Mouse (Mus musculus) embryo, embryonic 10 days (tissue): ENCODE measurements around the gene Aldh1l1.

Experiments
- DNase-seq: peaks from one replicate; pipeline ENCODE4 v3.0.0-alpha.2; 2015; ENCODE audit warnings: low spot score

The Aldh1l1 gene

DNA sequence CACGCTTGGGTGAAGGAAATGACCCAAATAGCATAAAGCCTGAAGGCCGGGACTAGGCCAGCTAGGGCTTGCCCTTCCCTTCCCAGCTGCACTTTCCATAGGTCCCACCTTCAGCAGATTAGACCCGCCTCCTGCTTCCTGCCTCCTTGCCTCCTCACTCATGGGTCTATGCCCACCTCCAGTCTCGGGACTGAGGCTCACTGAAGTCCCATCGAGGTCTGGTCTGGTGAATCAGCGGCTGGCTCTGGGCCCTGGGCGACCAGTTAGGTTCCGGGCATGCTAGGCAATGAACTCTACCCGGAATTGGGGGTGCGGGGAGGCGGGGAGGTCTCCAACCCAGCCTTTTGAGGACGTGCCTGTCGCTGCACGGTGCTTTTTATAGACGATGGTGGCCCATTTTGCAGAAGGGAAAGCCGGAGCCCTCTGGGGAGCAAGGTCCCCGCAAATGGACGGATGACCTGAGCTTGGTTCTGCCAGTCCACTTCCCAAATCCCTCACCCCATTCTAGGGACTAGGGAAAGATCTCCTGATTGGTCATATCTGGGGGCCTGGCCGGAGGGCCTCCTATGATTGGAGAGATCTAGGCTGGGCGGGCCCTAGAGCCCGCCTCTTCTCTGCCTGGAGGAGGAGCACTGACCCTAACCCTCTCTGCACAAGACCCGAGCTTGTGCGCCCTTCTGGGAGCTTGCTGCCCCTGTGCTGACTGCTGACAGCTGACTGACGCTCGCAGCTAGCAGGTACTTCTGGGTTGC lies 64.1 kb downstream of the Aldh1l1 start:
- peak; percentile 74 for DNase-seq

DNA sequence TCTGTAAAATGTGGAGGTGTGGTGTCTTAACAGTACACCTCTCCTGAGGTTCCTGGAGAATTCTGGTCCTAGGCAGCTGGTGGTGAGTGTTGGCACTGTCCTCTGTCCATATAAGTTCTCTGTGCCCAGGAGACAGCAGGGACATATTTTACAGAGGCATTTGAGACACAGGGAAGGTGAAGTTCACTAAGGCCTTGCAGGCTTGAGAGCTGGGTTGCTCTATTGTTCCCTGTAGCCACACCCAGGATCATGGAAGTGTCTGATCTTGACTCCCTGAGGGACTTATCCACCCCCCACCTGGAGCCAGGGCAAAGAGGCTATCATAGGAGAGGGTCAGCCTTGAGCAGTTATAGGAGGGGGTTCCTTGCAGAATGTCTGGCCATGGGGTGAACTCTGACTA lies 65.0 kb downstream of the Aldh1l1 start:
- no peak for DNase-seq

DNA sequence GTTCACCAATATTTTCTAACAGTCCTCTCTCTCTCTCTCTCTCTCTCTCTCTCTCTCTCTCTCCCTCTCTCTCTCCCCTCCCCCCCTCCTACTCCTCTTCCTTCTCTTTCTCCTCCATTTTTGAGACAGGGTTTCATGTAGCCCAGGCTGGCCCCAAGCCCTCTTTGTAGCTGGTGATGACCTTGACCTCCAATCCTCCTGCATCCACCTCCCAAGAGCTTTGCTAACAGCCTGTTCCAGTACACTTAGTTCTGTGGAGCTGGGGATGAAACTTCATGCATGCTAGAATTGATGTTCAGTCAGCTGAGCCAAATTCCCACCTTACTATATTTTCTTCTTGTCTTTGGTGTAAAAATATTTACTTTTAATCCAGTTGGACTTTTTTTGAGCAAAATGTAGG lies 67.0 kb downstream of the Aldh1l1 start:
- DNase-seq: no peak

DNA sequence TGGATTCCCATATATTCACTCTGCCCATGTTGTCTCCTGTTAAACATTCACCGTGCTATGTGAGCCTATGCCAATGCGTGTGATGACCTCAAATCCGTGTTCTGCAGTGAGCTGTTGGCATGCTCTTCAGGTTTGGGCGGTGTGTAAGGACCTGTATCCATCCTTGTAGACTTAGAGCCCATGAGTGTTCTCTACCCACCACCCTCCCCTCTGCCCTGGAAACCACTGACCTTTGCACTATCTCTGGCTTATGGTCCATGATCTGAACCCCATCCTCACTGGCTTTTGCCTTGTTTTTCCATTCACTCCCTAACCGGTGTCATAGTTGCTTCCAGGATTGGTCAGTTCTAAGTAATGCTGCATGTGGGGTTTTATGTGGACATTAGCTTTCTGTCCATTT lies 67.5 kb downstream of the Aldh1l1 start:
- DNase-seq: no peak

DNA sequence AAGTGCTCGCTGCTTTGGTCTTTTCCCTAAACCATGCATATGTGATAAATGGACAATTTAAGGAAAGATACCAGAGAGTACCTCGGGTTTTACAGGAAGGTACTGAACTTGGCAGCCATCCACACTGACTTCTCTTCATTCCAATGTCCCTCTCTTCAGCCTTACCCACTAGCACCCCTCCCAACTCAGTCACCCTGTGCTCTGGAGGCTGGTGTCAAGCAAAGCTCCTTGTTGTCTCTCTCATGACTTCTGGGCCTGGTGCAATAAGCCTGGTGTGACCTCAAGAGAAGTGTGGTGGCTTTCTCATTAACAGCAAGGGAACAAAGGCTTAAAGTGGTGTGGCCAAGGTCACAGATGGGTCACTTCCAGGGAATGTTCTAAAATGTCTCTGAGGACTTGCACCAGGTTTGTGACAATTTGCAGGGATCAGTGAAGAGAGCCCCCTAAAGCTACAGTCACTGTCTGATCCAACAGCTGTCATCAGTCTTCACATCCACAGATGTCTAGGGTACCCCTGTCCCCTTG lies 70.4 kb downstream of the Aldh1l1 start:
- DNase-seq: no peak

DNA sequence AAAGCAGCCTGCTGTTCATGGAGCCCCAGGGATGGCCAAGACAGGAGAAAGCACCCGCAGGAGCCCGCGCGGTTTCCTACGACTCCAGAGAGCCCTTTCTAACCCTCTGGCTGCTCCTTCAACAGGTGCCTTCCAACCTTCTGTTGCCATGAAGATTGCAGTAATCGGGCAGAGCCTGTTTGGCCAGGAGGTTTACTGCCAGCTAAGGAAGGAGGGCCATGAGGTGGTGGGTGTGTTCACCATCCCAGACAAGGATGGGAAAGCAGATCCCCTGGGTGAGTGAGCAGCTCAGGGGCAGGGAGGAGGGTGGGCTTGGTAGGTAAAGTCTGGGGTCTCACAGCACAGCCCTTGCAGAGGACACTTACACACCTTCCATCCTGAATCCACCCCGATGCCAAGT lies 70.8 kb downstream of the Aldh1l1 start:
- DNase-seq: no peak

DNA sequence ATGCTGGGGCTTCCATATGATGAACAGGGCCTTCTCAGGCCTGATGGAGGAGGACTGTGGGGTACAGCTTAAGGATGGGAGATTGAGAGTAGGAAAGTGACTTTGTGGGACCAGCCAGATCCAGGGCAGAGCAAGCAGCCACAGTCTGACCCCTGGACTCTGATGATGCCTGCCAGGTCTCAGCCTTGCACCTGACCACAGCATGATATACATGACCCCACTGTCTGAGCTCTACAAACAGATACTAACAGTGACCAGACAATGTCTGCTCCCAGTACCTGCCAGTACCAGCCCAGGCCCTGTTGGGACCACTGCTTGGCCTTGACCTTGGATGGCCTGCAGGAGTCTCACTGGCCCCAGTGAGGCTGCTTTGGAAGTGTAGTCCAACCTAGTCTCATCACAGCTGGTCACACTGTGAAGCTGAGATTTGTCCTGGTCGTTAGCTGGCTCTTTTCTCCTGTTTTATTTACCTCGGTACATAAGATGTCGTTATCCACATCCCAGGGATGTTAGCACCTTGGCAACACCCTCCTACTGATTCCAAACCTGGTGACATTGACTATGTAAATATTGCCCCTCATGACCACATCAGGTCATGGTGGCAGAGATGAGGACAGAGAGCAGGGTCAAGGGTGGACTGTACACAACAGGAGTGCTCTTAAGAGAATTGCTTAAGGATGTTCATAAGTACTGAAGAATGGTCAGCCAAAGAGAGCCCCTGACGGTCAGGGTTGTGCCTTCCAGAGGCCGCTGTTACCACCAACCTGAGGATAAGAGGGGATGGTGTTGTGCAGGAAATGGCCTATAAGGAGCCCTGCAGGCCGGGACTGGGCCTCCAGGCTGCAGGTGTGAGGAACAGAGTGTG lies 71.8 kb downstream of the Aldh1l1 start:
- no peak for DNase-seq

DNA sequence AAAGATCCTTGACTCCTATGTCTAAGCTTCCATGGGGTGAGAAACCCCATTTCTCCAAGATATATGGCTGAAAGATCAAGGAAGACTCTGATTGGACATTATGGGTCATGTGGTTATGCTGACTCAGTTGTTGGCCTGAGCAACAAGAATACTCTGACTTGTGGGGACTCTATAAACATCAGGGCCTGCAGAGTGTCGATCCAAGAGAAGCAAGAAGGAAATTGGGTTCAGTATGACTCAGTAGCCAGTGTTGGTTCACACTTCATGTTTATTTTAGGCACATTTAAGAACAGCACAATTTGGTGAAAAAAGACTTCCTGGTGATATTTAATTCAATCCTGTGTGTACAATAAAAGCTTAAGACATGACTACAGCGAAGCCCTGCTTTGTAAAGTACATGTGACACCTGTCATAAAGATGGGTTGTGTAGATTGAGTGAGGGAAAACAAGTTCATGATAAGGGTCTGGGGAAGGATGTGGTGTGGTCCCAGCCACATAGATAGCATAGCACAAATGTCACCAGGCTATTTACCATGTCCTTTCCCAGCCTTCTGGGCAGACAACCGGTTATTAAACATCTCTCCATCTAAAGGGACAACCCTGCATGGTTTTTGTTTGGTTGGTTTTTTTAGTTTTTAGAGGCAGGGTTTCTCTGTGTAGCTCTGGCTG lies 74.3 kb downstream of the Aldh1l1 start:
- DNase-seq: no peak

DNA sequence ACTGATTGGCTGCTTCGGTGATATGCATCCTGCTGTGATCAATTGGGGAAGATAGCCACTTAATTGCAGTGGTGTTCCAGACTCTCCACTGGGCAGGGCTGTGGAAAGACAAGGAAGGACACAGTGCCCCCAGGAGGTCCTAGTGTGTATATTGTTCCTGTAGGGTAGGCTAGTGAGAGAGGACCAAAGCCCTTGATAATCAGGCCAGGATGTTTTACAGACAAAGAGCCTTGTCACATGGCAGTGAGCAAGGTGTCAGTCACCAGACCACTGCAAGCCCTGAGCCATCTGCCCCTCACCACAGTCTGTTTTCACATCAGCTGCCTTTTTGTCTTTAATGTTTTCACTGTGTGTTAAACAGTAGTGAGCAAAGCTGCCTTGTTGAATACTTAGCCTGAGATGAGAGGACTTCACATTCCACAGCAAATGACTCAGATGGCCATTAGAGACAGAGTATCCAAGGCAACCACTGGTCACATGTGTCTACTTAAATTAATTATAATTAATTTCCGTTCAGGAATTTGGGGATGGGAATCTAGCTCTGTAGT lies 75.1 kb downstream of the Aldh1l1 start:
- peak; percentile 61 for DNase-seq

DNA sequence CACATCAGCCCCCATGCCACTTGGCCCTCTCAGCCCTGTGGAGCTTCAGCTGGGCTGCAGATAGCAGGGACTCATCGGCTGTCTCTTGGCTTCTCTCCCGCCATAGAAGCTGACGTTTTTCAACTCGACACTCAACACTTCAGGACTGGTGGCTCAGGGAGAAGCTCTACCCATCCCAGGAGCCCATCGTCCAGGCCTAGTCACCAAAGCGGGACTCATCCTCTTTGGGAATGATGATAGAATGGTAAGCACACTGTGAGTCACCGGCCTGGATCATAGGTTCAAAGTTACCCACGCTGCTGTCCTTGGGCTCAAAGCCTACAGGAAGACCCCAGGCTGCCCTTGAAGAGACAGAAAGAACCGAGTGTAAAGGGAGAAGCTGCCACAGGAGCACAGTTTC lies 78.0 kb downstream of the Aldh1l1 start:
- DNase-seq: no peak

DNA sequence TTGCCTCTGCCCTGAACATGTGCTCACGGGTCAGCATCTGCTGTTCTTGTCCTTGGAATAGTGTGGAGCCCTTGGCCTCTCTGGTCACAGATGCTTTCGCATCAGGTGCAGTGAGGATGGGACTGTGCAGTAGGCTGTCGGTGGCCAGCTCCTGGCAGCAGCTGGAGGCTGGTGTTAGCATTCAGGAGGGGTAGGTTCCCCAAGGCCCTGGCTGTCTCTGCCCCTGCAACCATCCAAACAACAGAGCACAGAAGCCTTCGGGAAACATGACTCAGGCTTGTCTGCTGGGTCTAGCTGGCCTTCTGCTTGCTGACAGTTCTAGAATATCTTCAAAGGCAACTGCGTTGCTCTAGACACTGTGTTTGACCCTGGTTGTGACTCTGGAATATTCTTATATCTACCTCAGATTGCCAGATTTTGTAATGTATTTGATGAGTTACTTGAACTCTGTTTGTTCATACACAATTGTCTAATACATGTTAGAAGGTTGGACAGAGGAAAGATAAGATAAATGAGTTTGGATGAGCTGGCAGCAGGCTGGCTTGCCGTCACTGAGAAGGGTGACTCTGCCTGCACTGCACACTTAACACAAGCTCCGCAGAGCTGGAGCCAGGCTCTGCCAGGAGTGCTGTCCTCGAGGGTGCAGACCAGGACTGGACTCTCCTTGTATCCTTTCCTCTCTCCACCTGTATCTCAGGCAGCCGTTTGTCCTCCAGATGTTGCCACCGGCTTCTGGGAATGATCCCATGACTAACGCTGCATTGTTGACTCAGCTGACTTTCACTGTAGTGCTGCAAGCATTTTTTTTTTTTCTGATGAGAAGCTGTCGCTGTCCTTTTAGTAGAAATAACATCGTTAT lies 79.4 kb downstream of the Aldh1l1 start:
- no peak for DNase-seq

DNA sequence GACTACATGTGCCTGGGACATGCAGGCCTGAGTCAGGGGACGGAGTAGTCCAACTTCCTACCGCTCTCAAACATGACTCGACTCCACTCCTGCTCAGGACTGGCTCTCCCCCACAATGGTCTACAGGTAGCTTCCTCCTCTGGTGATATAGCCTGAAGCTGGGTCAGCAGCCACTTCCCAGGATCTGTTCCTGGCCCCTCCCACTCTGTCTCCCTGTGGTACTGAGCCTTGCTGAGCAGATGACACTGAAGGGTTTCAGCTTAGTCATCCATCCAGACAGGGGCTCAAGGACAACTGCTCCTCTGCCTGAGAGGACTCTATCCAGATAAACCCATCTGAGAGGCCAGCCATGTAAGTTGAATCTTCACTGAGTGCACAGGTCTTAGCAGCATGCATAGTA lies 81.3 kb downstream of the Aldh1l1 start:
- no peak for DNase-seq

DNA sequence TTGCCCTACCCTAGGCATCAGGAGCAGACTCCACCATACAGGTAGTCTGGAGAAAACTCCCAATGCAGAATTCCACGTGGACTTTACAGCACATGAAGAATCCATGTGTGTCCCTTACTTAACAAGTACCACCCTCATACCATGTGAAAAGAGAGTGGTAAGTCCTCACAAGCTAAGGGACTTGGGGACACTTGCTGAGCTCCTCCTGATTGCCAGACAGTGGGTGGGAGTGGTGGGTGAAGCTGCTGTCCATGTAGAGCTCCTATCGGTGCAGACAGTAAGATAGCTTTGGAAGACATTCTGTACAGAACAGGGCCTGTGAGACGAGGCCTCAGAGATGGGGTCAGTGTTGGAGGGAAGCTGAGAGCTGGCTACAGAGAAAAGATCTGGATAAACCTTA lies 81.7 kb downstream of the Aldh1l1 start:
- no peak for DNase-seq

DNA sequence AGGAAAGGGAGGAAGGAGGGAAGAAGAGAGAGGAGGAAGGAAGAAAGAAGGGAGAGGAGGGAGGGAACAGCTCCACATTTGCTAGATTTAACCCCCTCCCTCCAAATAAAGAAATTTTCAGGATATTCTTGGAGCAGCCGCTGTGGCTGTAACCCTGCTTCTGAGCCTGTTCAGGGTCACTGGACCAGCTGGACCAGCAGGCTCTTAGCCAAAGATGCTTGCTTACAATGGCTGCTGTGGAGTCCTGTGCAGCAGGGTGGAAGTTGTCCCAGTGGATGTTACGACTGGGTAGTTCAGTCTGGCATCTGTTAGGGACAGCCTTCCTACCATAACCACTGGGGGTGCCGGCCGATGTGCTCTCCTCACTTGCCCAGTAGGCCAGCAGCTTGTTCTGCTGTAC lies 82.5 kb downstream of the Aldh1l1 start:
- no peak for DNase-seq

DNA sequence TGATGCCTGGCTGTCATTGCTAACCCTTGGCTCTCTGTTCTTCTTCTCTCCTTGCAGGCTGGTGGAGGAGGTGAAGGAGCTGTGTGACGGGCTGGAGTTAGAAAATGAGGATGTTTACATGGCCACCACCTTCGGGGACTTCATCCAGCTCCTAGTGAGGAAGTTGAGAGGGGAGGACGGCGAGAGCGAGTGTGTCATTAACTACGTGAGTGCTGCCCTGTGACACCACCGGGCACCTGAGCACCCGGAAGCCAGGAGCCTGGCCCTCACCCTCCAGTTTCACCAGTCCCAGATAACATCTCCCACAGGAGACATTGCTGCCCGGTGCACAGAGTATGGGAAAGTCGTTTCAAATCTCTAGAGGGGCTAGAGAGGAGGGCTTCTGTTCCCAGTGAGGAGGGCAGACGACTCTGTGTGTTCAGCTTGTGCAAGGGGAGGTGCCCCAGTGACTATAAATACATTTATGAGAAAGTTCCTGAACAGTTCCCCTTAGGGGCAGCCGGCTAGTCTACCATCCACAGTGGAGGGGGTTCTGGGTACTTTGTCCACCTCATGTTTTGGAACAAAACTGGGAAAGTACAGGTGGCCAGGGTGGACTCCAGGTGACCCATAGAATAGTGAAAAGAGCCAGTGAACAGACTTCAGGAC lies 83.6 kb downstream of the Aldh1l1 start:
- no peak for DNase-seq

DNA sequence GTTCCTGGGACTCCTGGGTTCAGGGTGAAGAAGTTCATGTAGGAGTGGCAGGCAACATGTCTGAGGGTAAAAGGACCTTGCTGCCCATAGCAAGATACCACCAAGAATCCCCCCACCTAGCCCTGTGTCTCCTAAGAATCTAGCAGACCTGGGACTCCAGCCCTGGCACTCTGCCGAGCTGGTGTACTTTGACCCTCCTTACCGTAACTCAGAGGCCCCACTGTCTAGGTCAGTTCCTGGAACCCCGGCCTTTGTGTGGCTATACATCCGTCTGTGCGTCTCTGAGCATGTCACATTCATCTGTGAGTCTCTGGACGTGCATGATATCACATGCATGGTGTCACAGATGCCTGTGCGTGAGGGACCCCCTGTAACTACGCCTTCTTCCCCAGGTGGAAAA lies 84.2 kb downstream of the Aldh1l1 start:
- DNase-seq: no peak

DNA sequence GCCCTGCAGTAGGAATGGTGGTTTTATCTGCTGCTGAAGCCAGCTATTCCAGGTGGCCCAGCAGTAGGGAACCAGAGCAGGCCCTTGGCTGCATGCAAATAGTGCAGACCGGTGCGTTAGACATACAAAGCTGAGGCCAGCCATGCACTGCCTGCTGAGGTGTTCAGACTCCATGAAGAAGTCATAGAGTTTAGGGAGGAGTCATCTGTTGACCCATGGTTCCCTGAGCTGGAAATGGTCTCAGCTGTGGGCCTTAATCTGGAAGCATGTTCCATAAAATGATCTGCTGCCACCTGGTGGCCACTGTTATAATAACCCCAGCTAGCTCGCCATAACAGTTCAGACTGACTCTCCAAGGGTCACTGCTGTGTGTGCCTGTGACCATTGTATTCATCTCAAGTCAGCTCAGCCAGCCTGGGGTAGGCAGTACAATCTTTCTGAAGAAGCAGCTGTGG lies 89.1 kb downstream of the Aldh1l1 start:
- DNase-seq: peak; percentile 88

DNA sequence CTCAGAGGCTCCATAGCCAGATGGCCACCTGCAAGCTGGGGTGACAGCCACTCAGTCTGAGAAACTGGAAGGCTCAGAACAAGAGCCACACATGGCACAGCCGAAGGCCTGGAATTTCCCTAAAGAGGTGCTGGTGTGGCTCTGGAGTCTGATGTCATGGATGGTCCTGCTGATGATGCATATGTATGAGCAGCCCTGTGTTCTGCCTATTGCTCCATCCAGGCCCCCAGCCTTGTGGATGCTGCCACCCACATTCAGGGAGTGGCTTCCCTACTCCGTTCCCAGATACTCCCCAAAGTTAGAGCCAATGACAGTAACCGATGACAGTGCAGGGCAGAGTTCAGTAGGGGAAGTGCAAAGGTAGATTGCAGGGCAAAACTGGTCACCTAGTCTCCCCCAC lies 91.9 kb downstream of the Aldh1l1 start:
- DNase-seq: no peak

DNA sequence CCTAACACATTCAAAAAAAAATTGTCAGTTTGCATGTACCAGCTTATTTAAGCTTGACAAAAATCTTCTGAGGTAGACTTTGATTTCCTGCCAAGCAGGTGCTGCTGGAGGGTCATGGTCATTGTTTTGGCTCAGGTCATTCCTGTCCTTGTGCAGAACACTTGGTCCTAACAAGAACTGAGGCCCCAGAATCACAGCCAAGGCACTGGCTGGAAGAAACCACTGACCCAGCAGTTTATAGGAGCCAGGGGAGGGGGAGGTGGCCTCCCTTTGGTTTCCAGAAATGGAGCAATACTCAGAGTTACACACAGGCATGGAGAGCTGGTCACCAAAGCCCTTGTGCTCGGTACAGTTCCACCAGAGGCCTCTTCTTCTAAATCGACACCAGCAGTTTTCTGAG lies 96.1 kb downstream of the Aldh1l1 start:
- no peak for DNase-seq

DNA sequence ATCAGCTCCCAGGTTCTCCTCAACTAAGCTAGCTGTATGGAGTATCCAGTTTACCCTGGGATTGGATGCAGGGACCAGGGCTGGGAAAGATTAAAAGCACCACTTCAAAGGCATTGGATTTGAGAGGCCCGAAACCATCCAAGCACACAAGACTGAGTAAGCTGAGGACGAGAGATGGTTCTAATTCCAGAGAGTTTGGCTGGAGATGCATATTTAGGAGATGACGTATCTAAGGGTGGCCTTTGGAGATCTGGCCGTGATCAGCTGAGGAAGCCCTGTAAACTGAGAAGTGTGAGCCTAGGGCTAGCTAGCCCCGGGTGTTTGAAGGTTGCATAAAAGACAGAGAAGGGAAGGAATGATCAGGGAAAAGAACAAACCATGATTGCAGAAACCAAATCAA lies 101.9 kb downstream of the Aldh1l1 start:
- DNase-seq: no peak

DNA sequence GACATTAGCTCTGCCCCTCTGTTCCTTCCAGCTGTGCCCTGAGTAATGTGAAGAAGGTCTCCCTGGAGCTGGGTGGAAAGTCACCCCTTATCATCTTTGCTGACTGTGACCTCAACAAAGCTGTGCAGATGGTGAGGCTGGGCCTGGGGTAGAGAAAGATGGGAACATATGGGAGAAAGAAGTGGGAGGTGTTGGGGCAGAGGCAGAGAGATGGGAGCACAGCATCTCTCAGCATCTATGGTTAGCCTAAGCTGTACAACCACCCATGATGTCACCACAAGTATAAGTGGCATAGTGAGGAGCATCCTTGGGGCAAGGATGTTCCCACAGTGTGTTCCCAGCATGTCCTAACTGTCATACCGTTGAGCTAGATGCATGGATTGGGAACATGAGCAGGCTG lies 104.5 kb downstream of the Aldh1l1 start:
- no peak for DNase-seq
